Mouse (Mus musculus) stomach, embryonic 15.5 days (tissue): Measurements from ENCODE around the gene Dcst2. TPM values are rescaled to one million over a fixed set of nuclear protein-coding genes. Genes with fewer than 3 reads are reported as not detected.

Experiments
- ATAC-seq: fragments of 200-750 bp; cut with Nextera tagmentation; 2 replicates; pipeline ENCODE4 v1.8.0; 2017; ENCODE audit warnings: low read depth, moderate number of reproducible peaks, moderate TSS enrichment; ENCODE audit not compliant: insufficient read depth, low FRiP score
- H3K27ac ChIP-seq: fragments of 300-500 bp; sonication (generic); 2 replicates; pipeline ENCODE4 v1.5.1; 2015; ENCODE audit warnings: mild to moderate bottlenecking, inconsistent platforms
- H3K27me3 ChIP-seq: fragments of 300-500 bp; sonication (generic); replicated peaks from 2 replicates; pipeline ENCODE4 v1.6.1; 2015; ENCODE audit warnings: inconsistent platforms
- H3K36me3 ChIP-seq: fragments of 300-500 bp; sonication (generic); 2 replicates; pipeline ENCODE4 v1.6.1; 2015; ENCODE audit warnings: inconsistent platforms
- H3K4me1 ChIP-seq: fragments of 300-500 bp; sonication (generic); 2 replicates; pipeline ENCODE4 v1.6.1; 2015; ENCODE audit warnings: inconsistent platforms
- H3K4me2 ChIP-seq: fragments of 300-500 bp; sonication (generic); 2 replicates; pipeline ENCODE4 v1.6.1; 2015; ENCODE audit warnings: mild to moderate bottlenecking, inconsistent platforms
- H3K4me3 ChIP-seq: fragments of 300-500 bp; sonication (generic); replicated peaks from 2 replicates; pipeline ENCODE4 v1.5.1; 2015; ENCODE audit warnings: inconsistent platforms
- H3K9ac ChIP-seq: fragments of 300-500 bp; sonication (generic); 2 replicates; pipeline ENCODE4 v1.6.1; 2015; ENCODE audit warnings: inconsistent platforms
- H3K9me3 ChIP-seq: fragments of 300-500 bp; sonication (generic); 2 replicates; pipeline ENCODE4 v1.6.1; 2016; ENCODE audit warnings: inconsistent platforms
- WGBS: fragments of 180-500 bp; shearing (Covaris S2); methylation state at CpG from one replicate; pipeline ENCODE4 v1.1.7; 2015; 5-methylcytosine and 5-hydroxymethylcytosine counted together
- polyA plus RNA-seq: library from polyadenylated mRNA; unstranded; fragments of >200 nt; fragmentation: Nextera tagmentation; extraction: Ambion mirVana; gene quantifications from 2 replicates; pipeline ENCODE4 v1.2.1, GENCODE M21; 2015

Gene Dcst2
- polyA plus RNA-seq, 1 experiment from 2014 or later: 0.30 TPM

- no peak overlapping the region for H3K27ac ChIP-seq
- no peak overlapping the region for H3K4me2 ChIP-seq
- H3K27me3 ChIP-seq: no peaks in the 10 kb centered on the region
- 53% methylated on average over 11 of the region's 11 CpGs for WGBS
- H3K4me3 ChIP-seq: no peak overlapping the region
- no peak for ATAC-seq
- 0 out of 2 replicates have a peak, but pooled peaks cover 3% of the 10 kb centered on the region for H3K4me1 ChIP-seq
- no peak overlapping the region for H3K9ac ChIP-seq
- H3K9me3 ChIP-seq: no peaks in the 10 kb centered on the region
- no peaks in the 10 kb centered on the region for H3K36me3 ChIP-seq
Measured at GRCm38 (mm10) chr3:89367338-89367737, 5.6 kb downstream of the Dcst2 start.

DNA sequence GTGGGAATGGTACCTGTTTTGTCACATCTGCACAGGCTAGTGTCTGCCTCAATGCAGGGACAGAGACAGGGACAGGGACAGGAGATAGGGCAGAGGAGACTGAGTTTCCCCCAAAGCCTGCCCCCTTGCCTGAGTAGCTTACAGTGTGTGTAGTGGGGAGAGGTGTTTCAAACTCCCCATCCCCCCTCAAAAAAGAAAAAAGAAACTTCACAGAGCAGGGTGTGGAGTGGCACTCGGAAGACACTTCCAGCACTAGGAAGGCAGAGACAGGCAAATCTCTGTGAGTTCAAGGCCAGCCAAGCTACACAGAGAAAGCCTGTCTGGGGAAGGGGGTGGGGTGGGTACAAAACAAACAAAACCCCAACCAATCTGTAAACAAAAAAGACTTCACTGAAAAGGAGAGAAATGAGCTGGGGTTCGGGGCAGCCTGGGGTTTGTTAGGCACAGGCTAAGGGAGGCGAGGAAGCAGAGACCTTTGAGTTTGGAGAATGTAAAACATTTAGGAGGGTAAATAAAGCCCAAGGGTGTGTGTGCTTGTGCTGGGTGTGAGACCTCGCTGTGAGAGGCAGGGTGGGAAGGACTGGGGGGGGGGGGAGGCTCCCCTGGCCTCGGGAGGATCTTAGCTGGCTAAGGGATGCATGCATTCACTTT lies 11.9 kb downstream of the Dcst2 start:
- 0 out of 2 replicates have a peak overlapping the region, but pooled peaks have one; percentile 16 for H3K27ac ChIP-seq
- no peaks in the 10 kb centered on the region for H3K36me3 ChIP-seq
- peaks cover 14% of the 10 kb centered on the region for H3K4me1 ChIP-seq
- WGBS: 39% methylated on average over 5 of the region's 5 CpGs
- no peak overlapping the region for H3K4me2 ChIP-seq
- H3K4me3 ChIP-seq: no peak overlapping the region
- H3K9me3 ChIP-seq: no peaks in the 10 kb centered on the region
- ATAC-seq: no peak
- no peak overlapping the region for H3K9ac ChIP-seq
- no peaks in the 10 kb centered on the region for H3K27me3 ChIP-seq

DNA sequence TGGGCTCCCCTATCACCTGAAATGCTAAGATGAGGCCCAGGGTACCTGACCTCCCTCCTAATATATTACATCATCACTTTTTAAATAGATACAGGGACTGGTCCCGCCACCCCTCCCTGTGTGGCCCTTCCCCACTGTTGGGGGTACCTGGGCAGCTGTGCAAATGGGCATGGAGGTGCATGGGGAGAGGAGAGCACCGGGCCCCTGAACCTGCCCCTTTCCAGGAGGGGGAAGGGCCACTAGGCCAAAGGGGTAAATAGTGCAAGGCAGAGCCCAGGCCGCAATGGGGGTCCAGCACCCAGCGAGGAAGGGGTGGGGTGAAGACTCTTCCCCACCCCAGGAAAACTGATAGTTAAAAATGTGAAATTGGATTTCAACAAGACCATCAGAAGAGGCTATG lies 16.1 kb downstream of the Dcst2 start:
- Histone ChIP-seq H3K9me3 (no peaks in the 10 kb centered on the region), H3K9ac (0 out of 2 replicates have a peak overlapping the region, but pooled peaks have one; percentile 37), H3K4me2 (peak overlapping the region; percentile 74), H3K36me3 (no peaks in the 10 kb centered on the region), H3K27ac (peak overlapping the region; percentile 61; the same call in 1 of the 2 replicates), H3K4me1 (peaks cover 21% of the 10 kb centered on the region), H3K27me3 (no peaks in the 10 kb centered on the region), H3K4me3 (peak overlapping the region; percentile 54; the same call in 1 of the 2 replicates)
- 73% methylated on average over 4 of the region's 4 CpGs for WGBS
- no peak for ATAC-seq

- no peaks in the 10 kb centered on the region for H3K9me3 ChIP-seq
- peak overlapping the region; percentile 37 for H3K9ac ChIP-seq
- H3K27ac ChIP-seq: peak overlapping the region; percentile 61
- peak overlapping the region; percentile 74 for H3K4me2 ChIP-seq
- H3K4me3 ChIP-seq: peak overlapping the region; percentile 54
- H3K36me3 ChIP-seq: no peaks in the 10 kb centered on the region
- WGBS: 1% methylated on average over 27 of the region's 29 CpGs
- ATAC-seq: peak; percentile 91
- no peaks in the 10 kb centered on the region for H3K27me3 ChIP-seq
- H3K4me1 ChIP-seq: peaks cover 18% of the 10 kb centered on the region
Measured at GRCm38 (mm10) chr3:89378394-89379067, 16.8 kb downstream of the Dcst2 start.

GRCm38 (mm10) chr3:89379388-89380131 lies 17.8 kb downstream of the Dcst2 start:
- Histone ChIP-seq H3K4me1 (peaks cover 24% of the 10 kb centered on the region), H3K9me3 (no peaks in the 10 kb centered on the region), H3K27ac (peak overlapping the region; percentile 61), H3K27me3 (no peaks in the 10 kb centered on the region), H3K4me3 (no peak overlapping the region), H3K9ac (no peak overlapping the region), H3K4me2 (no peak overlapping the region; the same call in 1 of the 2 replicates), H3K36me3 (no peaks in the 10 kb centered on the region)
- no peak for ATAC-seq
- WGBS: 87% methylated on average over 31 of the region's 31 CpGs

DNA sequence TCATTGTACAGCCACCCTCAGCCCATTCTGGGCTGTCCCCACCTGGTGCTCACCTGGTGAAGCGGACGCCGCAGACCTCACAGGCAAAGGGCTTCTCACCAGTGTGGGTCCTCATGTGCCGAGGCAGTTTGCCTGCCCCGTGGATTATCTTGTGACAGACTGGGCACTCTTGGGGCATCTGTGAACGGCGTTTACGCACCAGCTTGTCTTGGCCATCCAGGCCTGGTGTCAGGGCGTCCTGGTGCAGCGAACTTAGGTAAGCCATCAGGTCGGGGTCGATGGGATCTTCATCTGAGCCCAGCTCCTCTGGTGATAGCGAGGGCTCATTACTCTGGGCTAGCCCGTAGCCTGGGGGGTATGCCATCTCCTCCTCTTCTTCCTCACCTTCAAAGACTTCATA lies 18.5 kb downstream of the Dcst2 start:
- H3K36me3 ChIP-seq: no peaks in the 10 kb centered on the region
- H3K27ac ChIP-seq: no peak overlapping the region
- H3K4me2 ChIP-seq: no peak overlapping the region
- 89% methylated on average over 14 of the region's 14 CpGs for WGBS
- H3K9ac ChIP-seq: no peak overlapping the region
- no peaks in the 10 kb centered on the region for H3K27me3 ChIP-seq
- ATAC-seq: no peak
- H3K9me3 ChIP-seq: no peaks in the 10 kb centered on the region
- no peak overlapping the region for H3K4me3 ChIP-seq
- peaks cover 31% of the 10 kb centered on the region for H3K4me1 ChIP-seq

DNA sequence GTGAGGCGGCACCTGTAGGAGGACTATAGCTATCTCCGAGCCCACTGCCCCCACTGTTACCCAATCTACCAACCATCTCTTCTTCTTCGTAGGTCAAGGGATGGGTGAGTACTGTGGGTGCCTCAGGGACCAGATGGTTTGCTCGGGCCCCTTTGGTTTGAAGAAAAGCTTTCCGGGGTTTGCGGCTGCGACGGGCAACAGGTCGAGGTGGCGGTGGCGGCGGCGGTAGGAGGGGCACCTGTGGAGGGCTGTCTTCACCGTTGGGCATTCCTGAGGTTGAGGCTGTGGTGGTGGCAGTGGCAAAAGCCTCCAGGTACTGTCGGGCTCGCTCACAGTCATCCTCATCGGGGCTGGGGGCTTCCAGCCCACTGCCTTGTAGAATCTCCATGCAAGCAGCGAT lies 18.9 kb downstream of the Dcst2 start:
- Histone ChIP-seq H3K9me3 (no peaks in the 10 kb centered on the region), H3K27me3 (no peaks in the 10 kb centered on the region), H3K4me1 (peaks cover 35% of the 10 kb centered on the region), H3K36me3 (no peaks in the 10 kb centered on the region), H3K9ac (no peak overlapping the region), H3K4me3 (no peak overlapping the region), H3K27ac (no peak overlapping the region), H3K4me2 (no peak overlapping the region)
- ATAC-seq: no peak
- WGBS: 91% methylated on average over 18 of the region's 18 CpGs

DNA sequence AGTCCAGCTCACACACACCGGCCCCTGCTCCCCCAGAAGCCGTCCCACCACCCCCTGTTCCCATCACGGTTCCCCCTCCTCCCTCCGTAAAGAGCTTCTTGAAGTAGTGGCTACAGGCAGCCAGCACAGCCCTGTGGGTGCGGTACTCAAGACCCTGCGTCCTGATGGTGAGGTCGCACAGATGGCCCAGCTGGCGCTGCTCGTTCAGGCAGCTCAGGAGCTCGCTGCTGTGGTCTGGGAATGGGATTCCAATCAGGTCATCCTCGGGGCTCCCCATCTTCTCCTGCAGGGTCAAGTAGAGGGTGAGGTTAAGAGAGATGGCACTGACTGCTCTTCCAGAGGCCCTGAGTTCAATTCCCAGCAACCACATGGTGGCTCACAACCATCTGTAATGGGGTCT lies 19.5 kb downstream of the Dcst2 start:
- Histone ChIP-seq H3K9me3 (no peaks in the 10 kb centered on the region), H3K27me3 (no peaks in the 10 kb centered on the region), H3K27ac (no peak overlapping the region), H3K9ac (no peak overlapping the region), H3K4me1 (peaks cover 37% of the 10 kb centered on the region), H3K36me3 (no peaks in the 10 kb centered on the region), H3K4me3 (no peak overlapping the region), H3K4me2 (no peak overlapping the region)
- 81% methylated on average over 11 of the region's 11 CpGs for WGBS
- no peak for ATAC-seq

GRCm38 (mm10) chr3:89382033-89382882 lies 20.5 kb downstream of the Dcst2 start:
- Histone ChIP-seq H3K4me1 (peaks cover 45% of the 10 kb centered on the region), H3K4me2 (no peak overlapping the region)
- WGBS: 87% methylated on average over 9 of the region's 9 CpGs

GRCm38 (mm10) chr3:89382950-89383349 lies 21.2 kb downstream of the Dcst2 start:
- H3K36me3 ChIP-seq: no peaks in the 10 kb centered on the region
- H3K4me1 ChIP-seq: peaks cover 48% of the 10 kb centered on the region
- H3K4me2 ChIP-seq: no peak overlapping the region
- H3K4me3 ChIP-seq: no peak overlapping the region
- H3K9ac ChIP-seq: no peak overlapping the region
- H3K27ac ChIP-seq: no peak overlapping the region
- H3K9me3 ChIP-seq: no peaks in the 10 kb centered on the region
- no peaks in the 10 kb centered on the region for H3K27me3 ChIP-seq
- ATAC-seq: no peak
- 79% methylated on average over 5 of the region's 5 CpGs for WGBS

More at GRCm38 (mm10) chr3:89382033-89382882, 20.5 kb downstream of the Dcst2 start:
- H3K27ac ChIP-seq: no peak overlapping the region
- H3K27me3 ChIP-seq: no peaks in the 10 kb centered on the region
- no peak for ATAC-seq
- no peaks in the 10 kb centered on the region for H3K36me3 ChIP-seq
- no peaks in the 10 kb centered on the region for H3K9me3 ChIP-seq
- no peak overlapping the region for H3K9ac ChIP-seq
- no peak overlapping the region for H3K4me3 ChIP-seq

GRCm38 (mm10) chr3:89383651-89384255 lies 22.0 kb downstream of the Dcst2 start:
- H3K27me3 ChIP-seq: no peaks in the 10 kb centered on the region
- ATAC-seq: no peak
- peaks cover 48% of the 10 kb centered on the region for H3K4me1 ChIP-seq
- no peaks in the 10 kb centered on the region for H3K36me3 ChIP-seq
- H3K27ac ChIP-seq: peak overlapping the region; percentile 48; the same call in 1 of the 2 replicates
- no peaks in the 10 kb centered on the region for H3K9me3 ChIP-seq
- no peak overlapping the region for H3K9ac ChIP-seq
- H3K4me3 ChIP-seq: no peak overlapping the region
- WGBS: 82% methylated on average over 5 of the region's 5 CpGs
- H3K4me2 ChIP-seq: 0 out of 2 replicates have a peak overlapping the region, but pooled peaks have one; percentile 19
